Mouse (Mus musculus) MEL (cell line): Measurements from ENCODE around the gene Zfp764. TPM values are rescaled to one million over a fixed set of nuclear protein-coding genes. Genes with fewer than 3 reads are reported as not detected.
"Not testable (repeated sequence)": the region's sequence is repeated elsewhere in the genome, so short reads cannot be mapped to it uniquely, and the experiment has no call there.

Source experiments
- DNase-seq: peaks from one replicate; pipeline ENCODE4 v3.0.0; 2011; ENCODE audit warnings: low read depth, low spot score
- H3K27ac ChIP-seq: 2 replicates; pipeline ENCODE4 v1.5.1; 2012; ENCODE audit warnings: low read depth, mild to moderate bottlenecking, control low read depth, low read length, moderate library complexity; ENCODE audit not compliant: control insufficient read depth
- H3K27me3 ChIP-seq, 2 experiments: fragments of 150-350 bp in 1 of 2; sonication (generic) in 1 of 2; 2 replicates each; pipeline ENCODE4 v1.6.1; 2012; ENCODE audit warnings: low read length in 2 of 2, mild to moderate bottlenecking in 2 of 2, improper control_type of control experiment in 1 of 2, moderate library complexity in 1 of 2; ENCODE audit not compliant: insufficient read depth in 2 of 2, control insufficient read depth in 1 of 2
- H3K36me3 ChIP-seq, 2 experiments: 2 replicates each; pipeline ENCODE4 v1.6.1; 2012 to 2014; ENCODE audit warnings: low read length in 2 of 2, improper control_type of control experiment in 1 of 2, inconsistent platforms in 1 of 2, mild to moderate bottlenecking in 1 of 2; ENCODE audit not compliant: insufficient read depth in 2 of 2, control insufficient read depth in 1 of 2
- H3K4me1 ChIP-seq, 2 experiments: fragments of 150-350 bp in 1 of 2; sonication (generic) in 1 of 2; 2 replicates each; pipeline ENCODE4 v1.6.1; 2012; ENCODE audit warnings: low read length in 2 of 2, improper control_type of control experiment in 1 of 2, mild to moderate bottlenecking in 1 of 2; ENCODE audit not compliant: insufficient read depth in 2 of 2, control insufficient read depth in 1 of 2
- H3K4me3 ChIP-seq, 2 experiments: fragments of 150-350 bp in 1 of 2; sonication (generic) in 1 of 2; 2 replicates each; pipeline ENCODE4 v1.5.1; 2012; ENCODE audit warnings: low read depth in 2 of 2, low read length in 2 of 2, mild to moderate bottlenecking in 2 of 2, moderate library complexity in 2 of 2, control low read depth in 1 of 2, improper control_type of control experiment in 1 of 2; ENCODE audit not compliant: control insufficient read depth in 1 of 2, insufficient read depth in 1 of 2
- H3K79me2 ChIP-seq: 2 replicates; pipeline ENCODE4 v1.6.1; 2012; ENCODE audit warnings: mild to moderate bottlenecking, low read length, moderate library complexity; ENCODE audit not compliant: control insufficient read depth, poor library complexity, insufficient read depth
- H3K9ac ChIP-seq: 2 replicates; pipeline ENCODE4 v1.6.1; 2012; ENCODE audit warnings: low read depth, mild to moderate bottlenecking, control low read depth, low read length, moderate library complexity; ENCODE audit not compliant: control insufficient read depth, poor library complexity, severe bottlenecking
- H3K9me3 ChIP-seq: fragments of 150-350 bp; sonication (generic); replicated peaks from 2 replicates; pipeline ENCODE4 v1.6.1; 2012; ENCODE audit warnings: mild to moderate bottlenecking, low read length, improper control_type of control experiment, moderate library complexity; ENCODE audit not compliant: insufficient read depth
- BHLHE40 ChIP-seq: IDR thresholded peaks from 2 replicates; pipeline ENCODE4 v1.6.1; 2012; ENCODE audit warnings: low read depth, mild to moderate bottlenecking, inconsistent platforms, low read length, improper control_type of control experiment, borderline replicate concordance
- CTCF ChIP-seq, 3 experiments: IDR thresholded peaks in 2 of 3; conservative IDR thresholded peaks in 1 of 3; 2 replicates each; pipeline ENCODE4 v1.5.1; 2011 to 2012; ENCODE audit warnings: low read length in 3 of 3, low read depth in 2 of 3, mild to moderate bottlenecking in 2 of 3, improper control_type of control experiment in 1 of 3, inconsistent platforms in 1 of 3, mixed read lengths in 1 of 3, moderate library complexity in 1 of 3; ENCODE audit not compliant: control insufficient read depth in 1 of 3, insufficient read depth in 1 of 3, poor library complexity in 1 of 3, severe bottlenecking in 1 of 3
- ELF1 ChIP-seq: IDR thresholded peaks from 2 replicates; pipeline ENCODE4 v1.6.1; 2014; ENCODE audit warnings: low read depth, mild to moderate bottlenecking, inconsistent platforms, low read length, improper control_type of control experiment, moderate library complexity
- ETS1 ChIP-seq: IDR thresholded peaks from 2 replicates; pipeline ENCODE4 v1.6.1; 2012; ENCODE audit warnings: low read depth, mild to moderate bottlenecking, inconsistent platforms, low read length, improper control_type of control experiment, moderate library complexity
- HCFC1 ChIP-seq: IDR thresholded peaks from 2 replicates; pipeline ENCODE4 v1.6.1; 2012; ENCODE audit warnings: low read depth, mild to moderate bottlenecking, inconsistent platforms, low read length, improper control_type of control experiment, moderate library complexity
- MAX ChIP-seq: IDR thresholded peaks from 2 replicates; pipeline ENCODE4 v1.6.1; 2011; ENCODE audit warnings: low read length, improper control_type of control experiment
- MXI1 ChIP-seq: IDR thresholded peaks from 2 replicates; pipeline ENCODE4 v1.6.1; 2011; ENCODE audit warnings: mild to moderate bottlenecking, low read depth, low read length, improper control_type of control experiment
- MYC ChIP-seq: IDR thresholded peaks from 2 replicates; pipeline ENCODE4 v1.6.1; 2011; ENCODE audit warnings: low read depth, mild to moderate bottlenecking, low read length, improper control_type of control experiment, moderate library complexity
- NELFE ChIP-seq: IDR thresholded peaks from 2 replicates; pipeline ENCODE4 v1.6.1; 2011; ENCODE audit warnings: low read depth, low read length, improper control_type of control experiment
- NRF1 ChIP-seq: IDR thresholded peaks from 2 replicates; pipeline ENCODE4 v1.6.1; 2014; ENCODE audit warnings: low read depth, mild to moderate bottlenecking, inconsistent platforms, low read length, improper control_type of control experiment, moderate library complexity; ENCODE audit not compliant: poor library complexity, insufficient read depth, severe bottlenecking
- POLR2A ChIP-seq, 2 experiments: IDR thresholded peaks; 2 replicates each; pipeline ENCODE4 v1.6.1; 2011 to 2012; ENCODE audit warnings: low read length in 2 of 2, mild to moderate bottlenecking in 2 of 2, control low read depth in 1 of 2, improper control_type of control experiment in 1 of 2, low read depth in 1 of 2, moderate library complexity in 1 of 2; ENCODE audit not compliant: control insufficient read depth in 1 of 2, insufficient read depth in 1 of 2, poor library complexity in 1 of 2
- POLR2AphosphoS2 ChIP-seq: IDR thresholded peaks from 2 replicates; pipeline ENCODE4 v1.6.1; 2011; ENCODE audit warnings: low read length, improper control_type of control experiment
- SIN3A ChIP-seq: IDR thresholded peaks from 2 replicates; pipeline ENCODE4 v1.6.1; 2012; ENCODE audit warnings: low read length, improper control_type of control experiment, inconsistent platforms
- SMC3 ChIP-seq: IDR thresholded peaks from 2 replicates; pipeline ENCODE4 v1.6.1; 2011; ENCODE audit warnings: low read depth, low read length, improper control_type of control experiment
- TBP ChIP-seq: IDR thresholded peaks from 2 replicates; pipeline ENCODE4 v1.8.0; 2011; ENCODE audit warnings: low read depth, low read length, improper control_type of control experiment
- USF1 ChIP-seq: IDR thresholded peaks from 2 replicates; pipeline ENCODE4 v1.6.1; 2014; ENCODE audit warnings: low read depth, mild to moderate bottlenecking, inconsistent platforms, low read length, improper control_type of control experiment, moderate library complexity
- USF2 ChIP-seq, 2 experiments: IDR thresholded peaks; 2 replicates each; pipeline ENCODE4 v1.6.1; 2011 to 2012; ENCODE audit warnings: improper control_type of control experiment in 2 of 2, low read length in 2 of 2, borderline replicate concordance in 1 of 2, inconsistent platforms in 1 of 2, low read depth in 1 of 2, mild to moderate bottlenecking in 1 of 2; ENCODE audit not compliant: insufficient read depth in 1 of 2
- ZMIZ1 ChIP-seq: IDR thresholded peaks from 2 replicates; pipeline ENCODE4 v1.6.1; 2012; ENCODE audit warnings: low read depth, mild to moderate bottlenecking, inconsistent platforms, low read length, improper control_type of control experiment, moderate library complexity
- polyA plus RNA-seq, 2 experiments: library from polyadenylated mRNA; stranded (reverse) in 1 of 2; unstranded in 1 of 2; fragments of >175 nt in 1 of 2; fragments of >200 nt in 1 of 2; gene quantifications; 2 replicates each; pipeline versions ENCODE4 v1.2.1 to v1.2.4; 2012; ENCODE audit warnings: low replicate concordance in 2 of 2, low read depth in 1 of 2; ENCODE audit not compliant: insufficient read length in 2 of 2, insufficient read depth in 1 of 2, missing spikeins in 1 of 2
- total RNA-seq: library from RNA; depleted of rRNA; stranded (reverse); fragments of 300-350 nt; gene quantifications from 2 replicates; pipeline ENCODE4 v1.2.3, GENCODE M21; 2012

The Zfp764 gene
- total and polyA plus RNA-seq, 3 experiments = 3.1 to 4.1 TPM; not detected in 1

DNA sequence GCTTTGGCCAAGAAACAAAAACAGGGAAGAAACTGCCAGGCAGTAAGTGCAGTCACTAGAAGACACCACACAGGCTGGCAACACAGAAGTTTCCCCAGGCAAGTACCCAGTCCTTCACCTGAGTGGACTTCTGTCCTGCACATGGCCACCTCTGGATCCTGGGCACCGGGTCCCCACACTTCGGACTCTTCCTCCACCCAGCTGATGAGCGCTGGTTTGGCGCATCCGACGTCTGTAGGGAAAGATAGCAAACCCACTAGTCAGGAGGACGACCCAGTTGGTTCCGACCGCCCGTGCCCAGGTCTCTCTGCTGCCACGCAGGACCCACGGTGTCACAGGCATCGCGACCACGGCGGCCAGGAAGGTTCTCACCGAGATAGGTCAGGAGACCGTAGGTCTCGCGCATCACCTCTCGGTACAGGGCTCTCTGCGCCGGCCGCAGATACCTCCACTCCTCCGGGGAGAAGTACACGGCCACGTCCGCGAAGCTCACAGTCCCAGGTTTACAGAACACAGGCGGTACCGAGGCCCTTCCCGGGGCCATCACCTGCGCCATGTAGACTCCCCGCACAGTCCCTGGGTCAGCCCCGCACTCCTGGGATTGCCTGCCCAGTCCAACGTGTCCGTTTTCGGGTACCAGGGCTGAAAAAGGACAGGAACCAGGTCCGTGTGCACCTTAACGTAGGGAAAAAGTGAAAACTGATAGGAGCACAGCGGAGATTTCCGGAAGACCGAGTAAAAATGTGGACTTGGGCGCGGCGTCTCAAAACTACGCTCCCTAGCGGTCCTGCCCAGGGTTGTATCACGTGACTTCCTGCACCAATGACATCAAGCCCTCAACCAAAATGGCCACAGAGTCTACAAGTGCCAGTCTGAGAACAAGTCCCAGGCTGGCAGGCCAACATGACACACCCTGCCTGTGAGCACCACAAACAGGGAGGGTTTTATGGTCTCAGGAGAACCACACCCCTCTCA is 31.1 kb downstream of the Zfp764 start, which contains the start of gene Zfp747:
TSS of gene Zfp747 (minus strand) at position 780 of the 975 bp plus-strand sequence.
- peaks cover 23 to 37% of the 10 kb centered on the region in 2 experiments for H3K4me1 ChIP-seq
- H3K9me3 ChIP-seq, H3K79me2 ChIP-seq, H3K27me3 ChIP-seq: not testable (repeated sequence)
- H3K4me3 ChIP-seq = peak within 1 kb of the TSS; percentile 72 to 80
- peak; percentile 98 for DNase-seq
- peak within 1 kb of the TSS; percentile 36 for H3K27ac ChIP-seq
- peaks cover 0 to 32% of the 10 kb centered on the region in 2 experiments; a peak in 2 of 4 replicates for H3K36me3 ChIP-seq
- H3K9ac ChIP-seq = peak within 1 kb of the TSS; percentile 76
- TF ChIP-seq MAX (peak; percentile 90), ZMIZ1 (0 out of 2 replicates have a peak, but pooled peaks have one; percentile 56), POLR2A (IDR thresholded peaks at IDR 0.05; ENCODE audit: control insufficient read depth in 1 of 2, insufficient read depth in 1 of 2, low read depth in 1 of 2, low read length in 2 of 2, poor library complexity in 1 of 2) (peak; percentile 77 to 87), TBP (peak; percentile 69), NELFE (peak; percentile 78), POLR2AphosphoS2 (peak; percentile 77; the same call in 1 of the 2 replicates), BHLHE40 (peak; percentile 87), NRF1 (peak; percentile 41; the same call in 1 of the 2 replicates), MXI1 (peak; percentile 74), ELF1 (peak; percentile 71; the same call in 1 of the 2 replicates), HCFC1 (peak; percentile 94), CTCF (IDR thresholded peaks at IDR 0.05 in 2 of 3, conservative IDR thresholded peaks at IDR 0.05 in 1 of 3; ENCODE audit: control insufficient read depth in 1 of 3, insufficient read depth in 1 of 3, low read depth in 2 of 3, low read length in 3 of 3, poor library complexity in 1 of 3, severe bottlenecking in 1 of 3) (peak; percentile 25 to 56 (median 54); a peak in 5 of 6 replicates), SIN3A (peak; percentile 92), MYC (peak; percentile 76; the same call in 1 of the 2 replicates), ETS1 (peak; percentile 74; the same call in 1 of the 2 replicates), USF1 (peak; percentile 98), USF2 (IDR thresholded peaks at IDR 0.05; ENCODE audit: borderline replicate concordance in 1 of 2, insufficient read depth in 1 of 2, low read depth in 1 of 2, low read length in 2 of 2) (peak; percentile 90 to 92)
- TF ChIP-seq, all 39 proteins: peak for 17; not testable (repeated sequence) for 22

DNA sequence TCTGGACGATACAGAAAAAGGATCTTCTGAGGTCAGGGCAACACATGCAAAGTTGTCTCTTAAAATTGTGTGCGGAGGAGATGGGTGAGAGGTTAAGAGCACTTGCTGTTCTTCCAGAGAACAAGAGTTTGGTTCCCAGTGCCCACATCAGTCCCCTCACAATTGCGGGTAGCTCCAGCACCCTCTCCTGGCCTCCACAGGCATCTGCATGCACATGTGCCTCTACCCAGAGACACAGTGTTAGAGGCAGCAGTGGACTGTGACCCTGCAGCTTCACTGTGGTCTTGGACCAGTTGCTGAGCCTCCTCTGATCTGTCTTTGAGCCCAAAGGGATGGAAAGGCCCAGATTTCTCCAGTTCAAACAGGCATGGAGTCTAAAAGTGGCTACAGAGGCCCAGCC is 34.8 kb downstream of the Zfp764 start:
- not testable (repeated sequence) for H3K9ac ChIP-seq, H3K4me3 ChIP-seq, H3K79me2 ChIP-seq, H3K27me3 ChIP-seq, H3K9me3 ChIP-seq
- Histone ChIP-seq H3K36me3 (peaks cover 0 to 13% of the 10 kb centered on the region in 2 experiments; a peak in 2 of 4 replicates), H3K4me1 (peaks cover 9 to 16% of the 10 kb centered on the region in 2 experiments), H3K27ac (peak overlapping the region; percentile 15; the same call in 1 of the 2 replicates)
- peak; percentile 36 for TF ChIP-seq SMC3
- peak; percentile 39 to 43 (median 40) for TF ChIP-seq CTCF (IDR thresholded peaks at IDR 0.05 in 2 of 3, conservative IDR thresholded peaks at IDR 0.05 in 1 of 3; ENCODE audit: control insufficient read depth in 1 of 3, insufficient read depth in 1 of 3, low read depth in 2 of 3, low read length in 3 of 3, poor library complexity in 1 of 3, severe bottlenecking in 1 of 3)
- DNase-seq = peak; percentile 48
